In genomic region chr1:82432919-82433648, GRCm38 (mm10) we compare ENCODE assay signal across 8 mouse cellular contexts.
DNase-seq lines count a peak whose midpoint lies in the region; ATAC-seq and TF ChIP-seq lines count a peak whose summit lies in the region.

No protein-coding gene starts in this region.

- no peaks in the 10 kb centered on the region for H3K36me3 ChIP-seq in C2C12 (ENCODE audit: control insufficient read depth, insufficient read depth)
- H3K36me3 ChIP-seq in embryonic facial prominence, embryonic 12.5 days, result no peaks in the 10 kb centered on the region

- no peak overlapping the region for H3ac ChIP-seq in C2C12 (ENCODE audit: control insufficient read depth, insufficient read length, low read depth)

- no peaks in the 10 kb centered on the region for H3K27me3 ChIP-seq in C2C12 (ENCODE audit: control insufficient read depth, insufficient read depth, insufficient read length)
- H3K27me3 ChIP-seq in embryonic facial prominence, embryonic 12.5 days, result no peaks in the 10 kb centered on the region

- peak; percentile 65 to 72 for DNase-seq in adrenal gland, postnatal 36 days
- DNase-seq in heart, postnatal 10 days, result peak; percentile 81 to 82
- peak; percentile 85 to 88 for DNase-seq in kidney, postnatal 4 days
- DNase-seq in lung, adult 2 months, result peak; percentile 41
- peak; percentile 36 for DNase-seq in retina, adult 2 months (ENCODE audit: low read depth, low spot score)

- H3K9me3 ChIP-seq in embryonic facial prominence, embryonic 12.5 days, result no peaks in the 10 kb centered on the region

- no peaks in the 10 kb centered on the region for H3K79me2 ChIP-seq in C2C12 (ENCODE audit: control insufficient read depth, insufficient read depth)

- H3K79me3 ChIP-seq in C2C12 (ENCODE audit: low read depth), result no peaks in the 10 kb centered on the region

- no peak overlapping the region for H3K9ac ChIP-seq in embryonic facial prominence, embryonic 12.5 days

- intact Hi-C loops in heart, postnatal 10 days (cut with DNase I), result loop anchor here (5.0 to 10.0 kb wide), 4 partner anchors 116 to 916 kb away; partner anchors contain the start of genes Irs1 and Rhbdd1

- H3K27ac ChIP-seq in embryonic facial prominence, embryonic 12.5 days, result no peak overlapping the region

- no peak for TF ChIP-seq POLR2A in lung, adult 2 months (IDR thresholded peaks at IDR 0.05; ENCODE audit: borderline replicate concordance, extremely low read depth, low read depth, low read length)

- 61% methylated on average over 15 of the region's 15 CpGs for WGBS in embryonic facial prominence, embryonic 12.5 days
- WGBS in lung, adult 2 months, result 63% methylated on average over 15 of the region's 15 CpGs

- peak; percentile 19 for TF ChIP-seq CTCF in C2C12 (IDR thresholded peaks at IDR 0.05; ENCODE audit: control insufficient read depth, insufficient read depth, insufficient read length)
- TF ChIP-seq CTCF in lung, adult 2 months (IDR thresholded peaks at IDR 0.05; ENCODE audit: insufficient read depth, low read length), result peak; percentile 84

- peaks cover 12% of the 10 kb centered on the region; the same call in 1 of the 2 replicates for H3K4me1 ChIP-seq in embryonic facial prominence, embryonic 12.5 days
- no peaks in the 10 kb centered on the region for H3K4me1 ChIP-seq in lung, adult 2 months (ENCODE audit: control insufficient read depth, insufficient read depth, low read length)

- no peak overlapping the region for H3K4me2 ChIP-seq in embryonic facial prominence, embryonic 12.5 days (replicated peaks)

- ATAC-seq in embryonic facial prominence, embryonic 12.5 days (ENCODE audit: insufficient number of reproducible peaks, insufficient read depth, low FRiP score, low TSS enrichment), result 0 out of 2 replicates have a peak, but pooled peaks have one; percentile 57
- ATAC-seq in inflammation-experienced regulatory T-cells, adult 6 months, result no peak

- no peak overlapping the region for H3K4me3 ChIP-seq in C2C12 (ENCODE audit: insufficient read depth, poor library complexity, severe bottlenecking)
- no peak overlapping the region for H3K4me3 ChIP-seq in embryonic facial prominence, embryonic 12.5 days
- no peak overlapping the region for H3K4me3 ChIP-seq in lung, adult 2 months (replicated peaks; ENCODE audit: extremely low read depth, low read depth, low read length)

TF ChIP-seq in C2C12, 6 proteins besides CTCF, POLR2A, EP300 and RAD21:
- no peak for TF ChIP-seq MYOD1 (IDR thresholded peaks at IDR 0.05; ENCODE audit: control insufficient read depth, insufficient read length, low read depth)
- no peak for TF ChIP-seq FOSL1 (IDR thresholded peaks at IDR 0.05; ENCODE audit: insufficient read depth, low read length, poor library complexity, severe bottlenecking)
- TF ChIP-seq USF1 (IDR thresholded peaks at IDR 0.05; ENCODE audit: low read depth), result no peak
- TF ChIP-seq CEBPB (IDR thresholded peaks at IDR 0.05; ENCODE audit: low read depth), result no peak
- TF ChIP-seq MYOG (IDR thresholded peaks at IDR 0.05; ENCODE audit: control insufficient read depth, extremely low read depth, insufficient read length), result no peak
- TF ChIP-seq MAX (IDR thresholded peaks at IDR 0.05), result no peak
TF ChIP-seq in C2C12: peak in this region for 0.

Comparison
In these comparisons a context has a peak if more than half of its experiments do, and no peak if none do; other contexts are left out.
1. DNase-seq: peak in every context shown above with its lines; median percentile 86 in kidney, postnatal 4 days; 82 in heart, postnatal 10 days; 68 in adrenal gland, postnatal 36 days; 41 in lung, adult 2 months; 36 in retina, adult 2 months.